Comparison of ENCODE assay signal across 1 mouse cellular context in the genomic region with DNA sequence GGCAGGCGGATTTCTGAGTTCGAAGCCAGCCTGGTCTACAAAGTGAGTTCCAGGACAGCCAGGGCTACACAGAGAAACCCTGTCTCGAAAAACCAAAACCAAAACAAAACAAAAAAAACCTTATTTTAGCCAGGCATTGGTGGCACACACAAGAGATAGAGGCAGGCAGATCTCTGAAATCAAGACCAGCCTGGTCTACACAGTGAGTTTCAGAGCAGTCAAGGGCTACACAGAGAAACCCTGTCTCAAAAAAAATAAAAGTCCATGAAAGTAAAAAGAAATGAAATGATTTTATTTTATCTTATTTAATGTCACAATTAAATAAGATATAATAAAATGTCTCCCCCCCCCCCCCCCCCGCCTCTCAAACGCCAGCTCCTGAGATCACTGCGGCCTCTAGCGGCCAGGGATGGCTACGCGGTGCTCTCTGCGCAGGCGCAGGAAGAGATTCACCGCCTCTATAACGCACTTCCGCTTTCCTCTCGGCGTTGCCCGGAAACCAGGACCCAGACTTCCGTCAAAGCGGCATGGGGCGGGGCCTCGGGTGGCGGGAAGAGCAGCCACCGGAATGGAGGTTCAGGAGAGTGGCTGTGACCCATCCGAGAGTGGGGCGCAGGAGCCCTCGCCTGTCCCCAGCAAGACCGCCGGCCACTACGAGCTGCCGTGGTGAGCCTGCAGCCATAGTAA.
TF ChIP-seq lines count a peak whose summit lies in the region.

No protein-coding gene starts in this region.

TF ChIP-seq in CH12.LX, 34 proteins besides CTCF, POLR2A, EP300 and RAD21:
- TF ChIP-seq ZC3H11A (IDR thresholded peaks at IDR 0.05; ENCODE audit: low read depth, low read length) (no peak), SIN3A (IDR thresholded peaks at IDR 0.05; ENCODE audit: low read length) (peak; percentile 91), ELF1 (IDR thresholded peaks at IDR 0.05; ENCODE audit: low read depth, low read length) (peak; percentile 97), IRF4 (IDR thresholded peaks at IDR 0.05; ENCODE audit: low read depth, low read length) (no peak), HCFC1 (IDR thresholded peaks at IDR 0.05; ENCODE audit: low read depth, low read length) (peak; percentile 85), JUND (conservative IDR thresholded peaks at IDR 0.05; ENCODE audit: low read depth, low read length) (no peak), BHLHE40 (IDR thresholded peaks at IDR 0.05; ENCODE audit: low read depth, low read length) (no peak), MYC (IDR thresholded peaks at IDR 0.05; ENCODE audit: low read depth, low read length) (no peak), CHD1 (IDR thresholded peaks at IDR 0.05; ENCODE audit: low read depth, low read length) (no peak), NRF1 (IDR thresholded peaks at IDR 0.05; ENCODE audit: low read depth, low read length) (peak; percentile 89), MAZ (IDR thresholded peaks at IDR 0.05; ENCODE audit: low read depth, low read length) (peak; percentile 83), E2F4 (IDR thresholded peaks at IDR 0.05; ENCODE audit: insufficient replicate concordance, low read depth, low read length) (peak; percentile 88; the same call in 1 of the 2 replicates), JUN (IDR thresholded peaks at IDR 0.05; ENCODE audit: insufficient read depth, low read depth, low read length) (no peak), TCF12 (IDR thresholded peaks at IDR 0.05; ENCODE audit: low read depth, low read length) (peak; percentile 59), UBTF (IDR thresholded peaks at IDR 0.05; ENCODE audit: low read depth, low read length) (no peak), POLR2AphosphoS2 (IDR thresholded peaks at IDR 0.05; ENCODE audit: low read depth, low read length) (no peak), ETS1 (conservative IDR thresholded peaks at IDR 0.05; ENCODE audit: low read depth, low read length) (no peak), USF1 (IDR thresholded peaks at IDR 0.05; ENCODE audit: low read depth, low read length) (no peak), TBP (conservative IDR thresholded peaks at IDR 0.05; ENCODE audit: low read depth, low read length) (0 out of 2 replicates have a peak, but pooled peaks have one; percentile 56), RCOR1 (conservative IDR thresholded peaks at IDR 0.05; ENCODE audit: low read depth, low read length) (no peak), KAT2A (IDR thresholded peaks at IDR 0.05; ENCODE audit: insufficient replicate concordance, low read length) (no peak), MAX (IDR thresholded peaks at IDR 0.05; ENCODE audit: low read length) (no peak), SMC3 (IDR thresholded peaks at IDR 0.05; ENCODE audit: low read depth, low read length) (peak; percentile 44), MAFK (IDR thresholded peaks at IDR 0.05; ENCODE audit: insufficient replicate concordance, low read length) (no peak), MEF2A (IDR thresholded peaks at IDR 0.05; ENCODE audit: borderline replicate concordance, low read depth, low read length) (no peak), USF2 (conservative IDR thresholded peaks at IDR 0.05; ENCODE audit: low read depth, low read length) (no peak), ZNF384 (IDR thresholded peaks at IDR 0.05; ENCODE audit: low read depth, low read length) (no peak), ZKSCAN1 (IDR thresholded peaks at IDR 0.05; ENCODE audit: borderline replicate concordance, low read depth, low read length) (no peak), GABPA (IDR thresholded peaks at IDR 0.05; ENCODE audit: insufficient replicate concordance, low read depth, low read length) (no peak), ZMIZ1 (IDR thresholded peaks at IDR 0.05; ENCODE audit: low read depth, low read length) (no peak), MXI1 (IDR thresholded peaks at IDR 0.05; ENCODE audit: low read depth, low read length) (peak; percentile 57; the same call in 1 of the 2 replicates), CHD2 (IDR thresholded peaks at IDR 0.05; ENCODE audit: low read length) (no peak), NELFE (IDR thresholded peaks at IDR 0.05; ENCODE audit: low read depth, low read length) (peak; percentile 73), PAX5 (IDR thresholded peaks at IDR 0.05; ENCODE audit: low read length) (no peak)
